Mouse (Mus musculus) T-helper 1 cell (primary cell): ENCODE results near the gene Thy1.

Experiments used
- in situ Hi-C: fragments of 300-600 bp; cut with MboI, MseI; formaldehyde crosslinking; loops from one replicate; pipeline ENCODE4 v1.15.1; 2025; ENCODE audit warnings: high pct_unique_total_duplicates

Thy1 gene

GRCm38 (mm10) chr9:44042836-44043707, at the start of gene Thy1:
Gene Thy1, plus strand, starts transcription at chr9:44043384.
- in situ Hi-C loops: no loop called here

- in situ Hi-C loops: no loop called here
These were observed 45.5 kb upstream of the Thy1 start for GRCm38 (mm10) chr9:43997681-43998080.

GRCm38 (mm10) chr9:43998851-43999250, 44.3 kb upstream of the Thy1 start:
- in situ Hi-C loops: no loop called here

GRCm38 (mm10) chr9:44004362-44004761, 38.8 kb upstream of the Thy1 start:
- in situ Hi-C loops: no loop called here

GRCm38 (mm10) chr9:44005305-44005704, 37.9 kb upstream of the Thy1 start:
- in situ Hi-C loops: no loop called here

GRCm38 (mm10) chr9:44007323-44007722, 35.9 kb upstream of the Thy1 start:
- in situ Hi-C loops: no loop called here

GRCm38 (mm10) chr9:44007991-44008390, 35.2 kb upstream of the Thy1 start:
- in situ Hi-C loops: no loop called here

GRCm38 (mm10) chr9:44010900-44011299, 32.3 kb upstream of the Thy1 start:
- in situ Hi-C loops: no loop called here

- in situ Hi-C loops: no loop called here
These were observed 31.5 kb upstream of the Thy1 start for GRCm38 (mm10) chr9:44011668-44012067.

- in situ Hi-C loops: no loop called here
These were observed 31.0 kb upstream of the Thy1 start for GRCm38 (mm10) chr9:44012164-44012563.

GRCm38 (mm10) chr9:44012761-44013301, 30.4 kb upstream of the Thy1 start:
- in situ Hi-C loops: no loop called here

GRCm38 (mm10) chr9:44013781-44014180, 29.4 kb upstream of the Thy1 start:
- in situ Hi-C loops: no loop called here

- in situ Hi-C loops: no loop called here
These were observed 26.9 kb upstream of the Thy1 start for GRCm38 (mm10) chr9:44016304-44016703.

GRCm38 (mm10) chr9:44017846-44018245, 25.3 kb upstream of the Thy1 start:
- in situ Hi-C loops: no loop called here

- in situ Hi-C loops: no loop called here
These were observed 23.2 kb upstream of the Thy1 start for GRCm38 (mm10) chr9:44020001-44020400.

- in situ Hi-C loops: no loop called here
These were observed 20.9 kb upstream of the Thy1 start for GRCm38 (mm10) chr9:44022100-44022847.

GRCm38 (mm10) chr9:44024096-44024495, 19.1 kb upstream of the Thy1 start:
- in situ Hi-C loops: no loop called here

- in situ Hi-C loops: no loop called here
These were observed 13.5 kb upstream of the Thy1 start for GRCm38 (mm10) chr9:44029580-44030236.

- in situ Hi-C loops: no loop called here
These were observed 12.5 kb upstream of the Thy1 start for GRCm38 (mm10) chr9:44030646-44031045.

- in situ Hi-C loops: no loop called here
These were observed 12.1 kb upstream of the Thy1 start for GRCm38 (mm10) chr9:44031079-44031478.

- in situ Hi-C loops: no loop called here
These were observed 11.2 kb upstream of the Thy1 start for GRCm38 (mm10) chr9:44031946-44032345.

- in situ Hi-C loops: no loop called here
These were observed 9.9 kb upstream of the Thy1 start for GRCm38 (mm10) chr9:44033317-44033716.
